Mouse (Mus musculus): ENCODE measurements around the gene Sft2d1.

DNA sequence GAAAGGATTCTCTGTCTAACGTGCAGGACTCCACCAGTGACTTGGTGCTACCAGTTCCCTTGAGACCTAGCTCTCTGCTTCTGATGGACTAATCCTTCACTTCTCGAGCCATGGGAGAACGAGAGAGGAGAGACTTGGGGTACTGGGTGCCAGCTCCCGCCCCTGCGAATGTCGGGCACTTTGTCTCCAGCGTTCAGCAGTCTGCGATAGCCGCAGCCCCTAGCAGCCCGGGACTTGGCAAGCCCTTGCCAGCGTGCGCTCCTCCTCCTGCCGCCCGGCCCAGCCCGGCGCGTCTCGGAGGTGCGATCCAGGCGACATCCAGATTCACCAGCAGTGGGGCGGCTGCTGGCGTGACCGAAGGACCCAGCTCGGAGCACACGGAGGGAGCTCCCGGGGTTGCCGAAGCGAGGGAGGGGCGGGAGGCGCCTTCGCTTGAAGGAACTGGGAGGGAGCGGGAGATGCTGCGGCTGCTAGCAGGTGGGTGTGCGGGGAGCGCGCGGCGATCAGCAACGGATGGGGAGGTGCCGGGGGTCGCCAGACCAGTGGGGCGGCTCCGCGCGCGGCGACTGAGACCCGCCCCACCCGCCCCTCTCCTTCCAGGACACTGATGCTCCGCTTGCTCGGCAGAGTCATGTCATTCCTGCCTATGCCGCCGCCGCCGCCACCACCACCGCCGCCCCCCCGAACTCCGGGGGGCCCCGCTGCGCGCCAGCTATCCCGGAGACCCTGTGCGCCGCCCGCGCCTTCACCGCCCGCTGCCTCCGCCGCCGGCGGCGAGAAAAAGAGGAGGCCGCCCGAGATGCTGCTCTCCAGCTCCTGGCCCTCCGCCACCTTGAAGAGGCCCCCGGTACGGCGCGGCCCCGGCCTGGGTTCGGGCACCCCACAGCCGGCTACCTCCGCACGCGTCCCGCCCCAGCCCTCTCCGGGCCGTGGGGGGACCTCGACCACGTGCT is 29.8 kb downstream of the Sft2d1 start:
- TF ChIP-seq POLR2A (IDR thresholded peaks at IDR 0.05; ENCODE audit: low read depth, low read length) (no peak), CTCF (conservative IDR thresholded peaks at IDR 0.05; ENCODE audit: insufficient read depth, insufficient read length, low read depth, low read length) (no peak)
